Mouse (Mus musculus): ENCODE results near the gene Cacng2. TPM values are rescaled to one million over a fixed set of nuclear protein-coding genes. Genes with fewer than 3 reads are reported as not detected.

Cacng2 gene
- polyA plus RNA-seq, 1 experiment: 0.02 TPM

- H3ac ChIP-seq (ENCODE audit: control insufficient read depth, insufficient read length, low read depth): no peak overlapping the region
- no peak for TF ChIP-seq CTCF (IDR thresholded peaks at IDR 0.05; ENCODE audit: control insufficient read depth, insufficient read depth, insufficient read length)
- TF ChIP-seq MAX (IDR thresholded peaks at IDR 0.05): no peak
- TF ChIP-seq USF1 (IDR thresholded peaks at IDR 0.05; ENCODE audit: low read depth): no peak
- no peak for TF ChIP-seq FOSL1 (IDR thresholded peaks at IDR 0.05; ENCODE audit: insufficient read depth, low read length, poor library complexity, severe bottlenecking)
- no peak for TF ChIP-seq MYOG (IDR thresholded peaks at IDR 0.05; ENCODE audit: control insufficient read depth, extremely low read depth, insufficient read length)
- no peak for TF ChIP-seq MYOD1 (IDR thresholded peaks at IDR 0.05; ENCODE audit: control insufficient read depth, insufficient read length, low read depth)
- TF ChIP-seq CEBPB (IDR thresholded peaks at IDR 0.05; ENCODE audit: low read depth): no peak
- no peaks in the 10 kb centered on the region for H3K79me3 ChIP-seq (ENCODE audit: low read depth)
- no peaks in the 10 kb centered on the region for H3K79me2 ChIP-seq (ENCODE audit: control insufficient read depth, insufficient read depth)
- no peak overlapping the region for H3K4me3 ChIP-seq (ENCODE audit: insufficient read depth, poor library complexity, severe bottlenecking)
- peaks cover 53% of the 10 kb centered on the region for H3K27me3 ChIP-seq (ENCODE audit: control insufficient read depth, insufficient read depth, insufficient read length)
- no peaks in the 10 kb centered on the region for H3K36me3 ChIP-seq (ENCODE audit: control insufficient read depth, insufficient read depth)
These were observed 62.9 kb downstream of the Cacng2 start for GRCm38 (mm10) chr15:78056930-78057329.

DNA sequence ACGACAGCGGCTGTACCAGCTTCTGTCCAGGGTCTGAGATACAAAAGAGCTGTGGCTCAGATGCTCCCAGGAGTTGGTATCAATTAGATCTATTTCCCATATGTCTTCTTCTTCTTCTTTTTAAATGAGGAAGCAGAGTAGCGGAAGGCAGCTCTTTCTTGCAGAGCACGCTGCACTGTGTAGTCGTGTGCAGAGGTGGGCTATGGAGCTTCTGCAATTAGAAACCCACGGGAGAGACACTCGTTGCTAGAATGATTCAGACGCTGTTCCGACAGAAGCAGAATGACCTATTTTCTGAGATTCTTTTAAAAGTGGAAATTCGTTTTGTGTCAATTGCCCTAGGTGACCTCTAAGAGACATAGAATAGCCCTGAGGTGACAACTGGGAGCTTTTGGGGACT, 69.1 kb downstream of the Cacng2 start:
- TF ChIP-seq MYOG (IDR thresholded peaks at IDR 0.05; ENCODE audit: control insufficient read depth, extremely low read depth, insufficient read length) (no peak), MYOD1 (IDR thresholded peaks at IDR 0.05; ENCODE audit: control insufficient read depth, insufficient read length, low read depth) (no peak), USF1 (IDR thresholded peaks at IDR 0.05; ENCODE audit: low read depth) (no peak)
- Histone ChIP-seq H3K27me3 (ENCODE audit: control insufficient read depth, insufficient read depth, insufficient read length) (peaks cover 44% of the 10 kb centered on the region), H3K4me3 (ENCODE audit: insufficient read depth, poor library complexity, severe bottlenecking) (no peak overlapping the region), H3K79me2 (ENCODE audit: control insufficient read depth, insufficient read depth) (no peaks in the 10 kb centered on the region), H3K36me3 (ENCODE audit: control insufficient read depth, insufficient read depth) (no peaks in the 10 kb centered on the region), H3K79me3 (ENCODE audit: low read depth) (no peaks in the 10 kb centered on the region), H3ac (ENCODE audit: control insufficient read depth, insufficient read length, low read depth) (no peak overlapping the region)

- no peak overlapping the region for H3ac ChIP-seq (ENCODE audit: control insufficient read depth, insufficient read length, low read depth)
- no peaks in the 10 kb centered on the region for H3K36me3 ChIP-seq (ENCODE audit: control insufficient read depth, insufficient read depth)
- H3K79me2 ChIP-seq (ENCODE audit: control insufficient read depth, insufficient read depth): no peaks in the 10 kb centered on the region
- H3K4me3 ChIP-seq (ENCODE audit: insufficient read depth, poor library complexity, severe bottlenecking): no peak overlapping the region
- peaks cover 49% of the 10 kb centered on the region for H3K27me3 ChIP-seq (ENCODE audit: control insufficient read depth, insufficient read depth, insufficient read length)
- H3K79me3 ChIP-seq (ENCODE audit: low read depth): no peaks in the 10 kb centered on the region
- TF ChIP-seq MAX (IDR thresholded peaks at IDR 0.05): no peak
- no peak for TF ChIP-seq MYOD1 (IDR thresholded peaks at IDR 0.05; ENCODE audit: control insufficient read depth, insufficient read length, low read depth)
- TF ChIP-seq CTCF (IDR thresholded peaks at IDR 0.05; ENCODE audit: control insufficient read depth, insufficient read depth, insufficient read length): no peak
- no peak for TF ChIP-seq FOSL1 (IDR thresholded peaks at IDR 0.05; ENCODE audit: insufficient read depth, low read length, poor library complexity, severe bottlenecking)
- no peak for TF ChIP-seq USF1 (IDR thresholded peaks at IDR 0.05; ENCODE audit: low read depth)
- no peak for TF ChIP-seq MYOG (IDR thresholded peaks at IDR 0.05; ENCODE audit: control insufficient read depth, extremely low read depth, insufficient read length)
- TF ChIP-seq CEBPB (IDR thresholded peaks at IDR 0.05; ENCODE audit: low read depth): no peak
These were observed 69.9 kb downstream of the Cacng2 start for GRCm38 (mm10) chr15:78049933-78050332.

- no peak overlapping the region for H3K4me3 ChIP-seq (ENCODE audit: insufficient read depth, poor library complexity, severe bottlenecking)
These were observed 74.0 kb downstream of the Cacng2 start for GRCm38 (mm10) chr15:78045842-78046241.

GRCm38 (mm10) chr15:78045314-78045713, 74.5 kb downstream of the Cacng2 start:
- Histone ChIP-seq H3K4me3 (ENCODE audit: insufficient read depth, poor library complexity, severe bottlenecking) (no peak overlapping the region), H3K79me2 (ENCODE audit: control insufficient read depth, insufficient read depth) (no peaks in the 10 kb centered on the region), H3K27me3 (ENCODE audit: control insufficient read depth, insufficient read depth, insufficient read length) (peaks cover 63% of the 10 kb centered on the region), H3K36me3 (ENCODE audit: control insufficient read depth, insufficient read depth) (no peaks in the 10 kb centered on the region), H3ac (ENCODE audit: control insufficient read depth, insufficient read length, low read depth) (no peak overlapping the region), H3K79me3 (ENCODE audit: low read depth) (no peaks in the 10 kb centered on the region)
- TF ChIP-seq FOSL1 (IDR thresholded peaks at IDR 0.05; ENCODE audit: insufficient read depth, low read length, poor library complexity, severe bottlenecking) (no peak), MYOG (IDR thresholded peaks at IDR 0.05; ENCODE audit: control insufficient read depth, extremely low read depth, insufficient read length) (no peak), CEBPB (IDR thresholded peaks at IDR 0.05; ENCODE audit: low read depth) (no peak), CTCF (IDR thresholded peaks at IDR 0.05; ENCODE audit: control insufficient read depth, insufficient read depth, insufficient read length) (no peak), MAX (IDR thresholded peaks at IDR 0.05) (no peak), MYOD1 (IDR thresholded peaks at IDR 0.05; ENCODE audit: control insufficient read depth, insufficient read length, low read depth) (no peak)

More at GRCm38 (mm10) chr15:78045842-78046241, 74.0 kb downstream of the Cacng2 start:
- no peaks in the 10 kb centered on the region for H3K36me3 ChIP-seq (ENCODE audit: control insufficient read depth, insufficient read depth)
- no peaks in the 10 kb centered on the region for H3K79me3 ChIP-seq (ENCODE audit: low read depth)
- TF ChIP-seq MYOD1 (IDR thresholded peaks at IDR 0.05; ENCODE audit: control insufficient read depth, insufficient read length, low read depth) (no peak), CTCF (IDR thresholded peaks at IDR 0.05; ENCODE audit: control insufficient read depth, insufficient read depth, insufficient read length) (no peak), USF1 (IDR thresholded peaks at IDR 0.05; ENCODE audit: low read depth) (no peak), MYOG (IDR thresholded peaks at IDR 0.05; ENCODE audit: control insufficient read depth, extremely low read depth, insufficient read length) (no peak), CEBPB (IDR thresholded peaks at IDR 0.05; ENCODE audit: low read depth) (no peak), FOSL1 (IDR thresholded peaks at IDR 0.05; ENCODE audit: insufficient read depth, low read length, poor library complexity, severe bottlenecking) (no peak), MAX (IDR thresholded peaks at IDR 0.05) (no peak)
- H3K27me3 ChIP-seq (ENCODE audit: control insufficient read depth, insufficient read depth, insufficient read length): peaks cover 63% of the 10 kb centered on the region
- H3ac ChIP-seq (ENCODE audit: control insufficient read depth, insufficient read length, low read depth): no peak overlapping the region
- H3K79me2 ChIP-seq (ENCODE audit: control insufficient read depth, insufficient read depth): no peaks in the 10 kb centered on the region

DNA sequence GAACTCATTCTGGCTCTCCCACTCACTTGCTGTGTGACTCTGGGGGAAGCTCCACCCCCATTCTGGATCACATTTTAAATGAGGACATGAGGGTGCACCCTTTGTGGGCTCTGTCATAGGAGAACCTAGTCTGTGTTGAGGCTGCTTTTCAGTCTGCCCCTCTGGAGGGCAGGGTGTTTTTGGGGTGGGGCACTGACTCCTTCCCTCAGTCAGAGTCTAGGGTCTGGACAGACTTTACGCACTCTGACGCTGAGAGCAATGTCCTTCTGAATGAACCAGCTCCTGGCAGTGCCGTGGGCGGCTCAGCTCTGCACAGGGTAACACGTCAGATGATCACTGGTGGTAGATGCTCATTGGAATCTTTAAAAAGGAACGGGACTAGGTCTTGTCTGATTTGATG, 75.0 kb downstream of the Cacng2 start:
- Histone ChIP-seq H3K36me3 (ENCODE audit: control insufficient read depth, insufficient read depth) (no peaks in the 10 kb centered on the region), H3K27me3 (ENCODE audit: control insufficient read depth, insufficient read depth, insufficient read length) (peaks cover 59% of the 10 kb centered on the region), H3K79me3 (ENCODE audit: low read depth) (no peaks in the 10 kb centered on the region), H3K79me2 (ENCODE audit: control insufficient read depth, insufficient read depth) (no peaks in the 10 kb centered on the region), H3ac (ENCODE audit: control insufficient read depth, insufficient read length, low read depth) (no peak overlapping the region), H3K4me3 (ENCODE audit: insufficient read depth, poor library complexity, severe bottlenecking) (no peak overlapping the region)
- no peak for TF ChIP-seq MYOG (IDR thresholded peaks at IDR 0.05; ENCODE audit: control insufficient read depth, extremely low read depth, insufficient read length)
- no peak for TF ChIP-seq MAX (IDR thresholded peaks at IDR 0.05)
- TF ChIP-seq FOSL1 (IDR thresholded peaks at IDR 0.05; ENCODE audit: insufficient read depth, low read length, poor library complexity, severe bottlenecking): no peak
- no peak for TF ChIP-seq USF1 (IDR thresholded peaks at IDR 0.05; ENCODE audit: low read depth)
- TF ChIP-seq MYOD1 (IDR thresholded peaks at IDR 0.05; ENCODE audit: control insufficient read depth, insufficient read length, low read depth): no peak
- TF ChIP-seq CEBPB (IDR thresholded peaks at IDR 0.05; ENCODE audit: low read depth): no peak
- TF ChIP-seq CTCF (IDR thresholded peaks at IDR 0.05; ENCODE audit: control insufficient read depth, insufficient read depth, insufficient read length): no peak

Data from C2C12 (cell line).